Mouse (Mus musculus) kidney, postnatal 36 days (tissue): ENCODE measurements around the gene Eno3.

Source experiments
- DNase-seq, 2 experiments: peaks; one replicate each; pipeline ENCODE4 v3.0.0; 2021 to 2022; ENCODE audit warnings: mixed read lengths in 2 of 2

The Eno3 gene

GRCm38 (mm10) chr11:70657991-70658390, 989 bp downstream of the Eno3 start:
- no peak for DNase-seq

GRCm38 (mm10) chr11:70658521-70658920, 1.5 kb downstream of the Eno3 start:
- no peak for DNase-seq

- no peak for DNase-seq
Observed at GRCm38 (mm10) chr11:70658942-70659341, 1.9 kb downstream of the Eno3 start.

- DNase-seq: no peak
Observed at GRCm38 (mm10) chr11:70660571-70660970, 3.6 kb downstream of the Eno3 start.

GRCm38 (mm10) chr11:70663101-70663500, 6.1 kb downstream of the Eno3 start:
- no peak for DNase-seq

- DNase-seq: no peak
Observed at GRCm38 (mm10) chr11:70663957-70664356, 7.0 kb downstream of the Eno3 start.

- DNase-seq: no peak
Observed at GRCm38 (mm10) chr11:70664741-70665140, 7.7 kb downstream of the Eno3 start.

GRCm38 (mm10) chr11:70666687-70667086, 9.7 kb downstream of the Eno3 start:
- DNase-seq: no peak

GRCm38 (mm10) chr11:70667271-70668150, 10.5 kb downstream of the Eno3 start:
- no peak for DNase-seq

GRCm38 (mm10) chr11:70668335-70668770, 11.4 kb downstream of the Eno3 start:
- peak in 1 of 2 experiments; percentile 82 for DNase-seq

- DNase-seq: peak; percentile 98 to 100
Observed at GRCm38 (mm10) chr11:70668771-70669505, 11.9 kb downstream of the Eno3 start, which contains the start of gene Spag7. Gene Spag7 (minus strand): TSS chr11:70669416.

- DNase-seq: peak; percentile 72 to 82
Observed at GRCm38 (mm10) chr11:70669582-70670345, 12.8 kb downstream of the Eno3 start.

GRCm38 (mm10) chr11:70670483-70670882, 13.5 kb downstream of the Eno3 start:
- peak in 1 of 2 experiments; percentile 45 for DNase-seq

- DNase-seq: peak; percentile 25 to 36
Observed at GRCm38 (mm10) chr11:70671333-70672047, 14.5 kb downstream of the Eno3 start.

- DNase-seq: no peak
Observed at GRCm38 (mm10) chr11:70674014-70674413, 17.0 kb downstream of the Eno3 start.

GRCm38 (mm10) chr11:70674501-70674900, 17.5 kb downstream of the Eno3 start:
- DNase-seq: no peak

GRCm38 (mm10) chr11:70678092-70678491, 21.1 kb downstream of the Eno3 start:
- DNase-seq: no peak

- DNase-seq: no peak
Observed at GRCm38 (mm10) chr11:70678576-70678975, 21.6 kb downstream of the Eno3 start.

- no peak for DNase-seq
Observed at GRCm38 (mm10) chr11:70679361-70679760, 22.4 kb downstream of the Eno3 start.

GRCm38 (mm10) chr11:70679894-70680293, 22.9 kb downstream of the Eno3 start:
- DNase-seq: no peak

GRCm38 (mm10) chr11:70681170-70681569, 24.2 kb downstream of the Eno3 start:
- no peak for DNase-seq

- peak in 1 of 2 experiments; percentile 26 for DNase-seq
Observed at GRCm38 (mm10) chr11:70681897-70682581, 25.0 kb downstream of the Eno3 start.
